Mouse (Mus musculus): ENCODE data around the gene Gsg1l. TPM values are rescaled to one million over a fixed set of nuclear protein-coding genes. Genes with fewer than 3 reads are reported as not detected.

Gene Gsg1l
- polyA plus RNA-seq, 1 experiment from 2014 or later = 3.2 TPM

DNA sequence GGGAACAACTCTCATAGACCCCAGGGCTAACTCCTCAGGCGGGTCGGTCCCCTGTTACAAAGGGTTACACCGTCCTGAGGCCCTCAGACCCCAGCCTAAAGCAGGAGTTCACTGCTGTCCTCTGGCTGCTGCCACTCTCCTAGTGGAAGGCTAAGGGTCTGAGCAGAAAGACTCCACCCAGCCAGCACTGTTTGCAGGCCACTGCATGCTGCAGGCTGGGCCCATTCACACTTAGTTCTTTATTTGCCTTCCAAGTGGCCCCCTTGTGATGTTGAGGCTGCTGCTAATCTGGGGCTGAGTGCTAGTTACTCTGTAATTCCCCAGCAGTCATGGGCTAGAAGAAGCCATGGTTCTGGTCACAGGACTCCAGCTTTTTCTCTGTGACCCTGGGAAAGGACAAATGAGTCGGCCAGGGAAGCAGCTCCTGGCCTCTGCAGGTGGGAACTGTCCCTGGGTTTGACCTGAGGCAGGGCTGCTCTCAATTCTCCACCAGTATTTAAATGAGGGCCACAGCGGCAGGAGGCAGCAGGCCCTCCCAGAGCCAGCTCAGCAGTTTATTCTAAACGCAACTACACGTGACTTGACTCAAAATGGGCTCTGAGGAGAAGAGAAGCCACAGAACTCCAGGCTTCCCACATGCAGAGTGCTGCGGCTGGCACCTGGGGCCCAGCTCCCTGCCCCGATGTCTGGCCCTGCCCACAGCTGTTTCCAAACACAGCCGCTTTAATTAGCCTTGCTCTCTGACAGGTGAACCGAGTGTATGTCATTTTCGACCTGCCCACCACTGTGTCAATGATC, 210.6 kb downstream of the Gsg1l start:
- WGBS = 36% methylated on average over 12 of the region's 12 CpGs
- no peak for ATAC-seq (ENCODE audit: borderline replicate concordance, extremely low read depth, low FRiP score, low TSS enrichment)

DNA sequence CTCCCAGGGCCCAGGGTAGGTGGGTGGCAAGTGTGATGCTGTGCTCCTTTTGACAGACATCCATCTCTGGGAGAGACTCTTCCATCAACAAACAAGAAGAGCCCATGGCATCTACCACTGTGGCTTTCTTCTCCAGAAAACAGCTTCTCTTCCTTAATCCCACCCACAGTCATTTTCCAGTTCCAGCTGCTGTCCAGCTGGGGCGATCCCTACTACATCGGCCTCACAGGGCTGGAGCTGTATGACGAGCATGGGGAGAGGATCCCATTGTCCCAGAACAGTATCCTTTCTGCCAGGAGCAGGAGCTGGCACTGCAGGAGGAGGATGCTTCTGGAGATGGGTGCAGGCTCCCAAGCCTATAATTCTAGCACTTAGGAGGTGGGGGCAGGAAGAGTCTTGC, 213.6 kb downstream of the Gsg1l start:
- H3K9me3 ChIP-seq = no peaks in the 10 kb centered on the region
- H3K36me3 ChIP-seq = no peaks in the 10 kb centered on the region
- no peak overlapping the region for H3K4me2 ChIP-seq
- 67% methylated on average over 3 of the region's 3 CpGs for WGBS
- H3K27ac ChIP-seq = no peak overlapping the region
- peaks cover 12% of the 10 kb centered on the region for H3K4me1 ChIP-seq
- H3K4me3 ChIP-seq = no peak overlapping the region
- no peaks in the 10 kb centered on the region for H3K27me3 ChIP-seq
- ATAC-seq (ENCODE audit: borderline replicate concordance, extremely low read depth, low FRiP score, low TSS enrichment) = no peak
- no peak overlapping the region for H3K9ac ChIP-seq

More for the DNA sequence above, 210.6 kb downstream of the Gsg1l start:
- Histone ChIP-seq H3K9ac (no peak overlapping the region), H3K4me1 (0 out of 2 replicates have a peak, but pooled peaks cover 5% of the 10 kb centered on the region), H3K36me3 (no peaks in the 10 kb centered on the region), H3K27me3 (no peaks in the 10 kb centered on the region), H3K9me3 (no peaks in the 10 kb centered on the region), H3K4me2 (no peak overlapping the region), H3K4me3 (no peak overlapping the region), H3K27ac (no peak overlapping the region)

DNA sequence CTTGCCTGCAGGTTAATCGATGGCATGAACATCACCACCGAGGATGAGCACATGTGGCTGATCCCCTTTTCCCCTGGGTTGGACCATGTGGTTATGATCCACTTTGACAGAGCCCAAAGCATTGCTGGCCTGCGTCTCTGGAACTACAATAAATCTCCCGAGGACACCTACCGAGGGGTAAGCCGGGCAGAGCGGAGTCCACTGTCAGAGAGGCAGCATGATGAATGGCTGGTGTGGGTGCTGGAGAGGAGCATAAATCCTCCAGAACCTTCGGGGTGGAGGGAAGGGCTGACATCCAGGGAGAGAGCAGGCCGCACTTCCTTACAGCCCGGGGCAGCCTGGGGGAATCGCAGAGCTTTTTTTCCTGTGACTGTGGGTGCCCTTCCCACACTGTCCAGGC, 217.0 kb downstream of the Gsg1l start:
- no peak overlapping the region for H3K9ac ChIP-seq
- no peaks in the 10 kb centered on the region for H3K9me3 ChIP-seq
- WGBS = 47% methylated on average over 11 of the region's 11 CpGs
- no peak overlapping the region for H3K4me2 ChIP-seq
- no peaks in the 10 kb centered on the region for H3K36me3 ChIP-seq
- ATAC-seq (ENCODE audit: borderline replicate concordance, extremely low read depth, low FRiP score, low TSS enrichment) = no peak
- peaks cover 14% of the 10 kb centered on the region for H3K4me1 ChIP-seq
- H3K27ac ChIP-seq = no peak overlapping the region
- no peak overlapping the region for H3K4me3 ChIP-seq
- no peaks in the 10 kb centered on the region for H3K27me3 ChIP-seq

DNA sequence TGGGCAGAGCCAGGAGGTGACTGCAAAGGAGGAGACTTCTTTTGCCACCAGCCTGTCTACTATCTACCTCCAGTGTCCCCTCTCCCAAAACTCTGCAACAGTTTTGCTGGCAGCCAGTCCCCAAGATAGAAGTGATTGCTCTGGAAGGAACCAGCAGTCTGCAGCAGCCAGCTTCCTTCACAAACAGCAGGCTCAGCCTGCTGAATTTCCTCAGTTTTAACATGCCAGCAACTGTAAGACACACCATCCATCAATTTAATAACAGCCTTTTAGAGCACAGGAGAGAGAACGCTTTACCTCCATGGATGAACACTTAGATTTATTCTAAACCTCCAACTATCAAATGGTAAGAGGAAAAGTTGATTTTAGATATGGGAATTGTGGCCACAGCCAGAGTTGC, 218.2 kb downstream of the Gsg1l start:
- WGBS = 49% methylated on average over 1 of the region's 1 CpGs
- Histone ChIP-seq H3K9me3 (no peaks in the 10 kb centered on the region), H3K27me3 (no peaks in the 10 kb centered on the region), H3K9ac (no peak overlapping the region), H3K4me3 (no peak overlapping the region), H3K36me3 (no peaks in the 10 kb centered on the region), H3K4me1 (peaks cover 14% of the 10 kb centered on the region), H3K27ac (no peak overlapping the region), H3K4me2 (no peak overlapping the region)
- no peak for ATAC-seq (ENCODE audit: borderline replicate concordance, extremely low read depth, low FRiP score, low TSS enrichment)

DNA sequence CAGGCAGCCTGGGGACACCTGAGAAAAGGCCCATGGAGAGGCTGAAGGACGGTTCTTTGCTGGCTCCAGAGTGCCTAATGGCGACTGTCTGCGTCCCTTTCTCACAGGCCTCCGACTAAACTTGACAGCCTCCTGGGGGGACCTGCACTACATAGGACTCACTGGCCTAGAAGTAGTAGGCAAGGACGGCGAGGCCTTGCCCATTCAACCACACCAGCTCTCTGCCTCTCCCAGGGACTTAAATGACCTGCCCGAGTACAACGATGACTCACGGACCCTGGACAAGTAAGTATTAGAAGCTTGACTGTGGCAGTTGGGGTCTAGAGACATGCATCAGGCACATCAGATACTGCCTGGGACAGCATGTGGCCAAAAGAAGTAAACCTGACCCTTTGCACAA, 221.8 kb downstream of the Gsg1l start:
- ATAC-seq (ENCODE audit: borderline replicate concordance, extremely low read depth, low FRiP score, low TSS enrichment) = no peak
- no peak overlapping the region for H3K9ac ChIP-seq

DNA sequence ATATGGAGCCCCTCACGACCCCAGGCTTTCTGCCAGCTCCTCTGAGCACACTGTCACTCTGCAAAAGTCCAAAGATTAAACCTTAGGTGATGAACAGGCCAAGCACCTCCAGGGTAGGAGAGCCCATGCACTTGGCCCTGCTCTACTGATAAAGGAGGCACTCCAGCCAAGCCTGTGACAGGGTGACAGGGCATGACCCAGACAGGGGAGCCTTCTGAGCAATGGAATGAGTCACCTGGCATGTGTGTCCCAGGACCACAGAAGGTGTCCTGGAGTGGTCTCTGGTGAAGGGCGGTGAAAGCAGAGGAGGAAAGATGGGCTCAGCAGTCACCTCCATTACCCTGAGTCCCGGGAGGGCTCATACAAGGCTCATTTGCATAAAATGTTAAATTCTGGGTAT, 222.6 kb downstream of the Gsg1l start:
- no peak overlapping the region for H3K4me3 ChIP-seq
- H3K4me1 ChIP-seq = peaks cover 11% of the 10 kb centered on the region
- H3K27ac ChIP-seq = no peak overlapping the region
- H3K27me3 ChIP-seq = no peaks in the 10 kb centered on the region
- no peak for ATAC-seq (ENCODE audit: borderline replicate concordance, extremely low read depth, low FRiP score, low TSS enrichment)
- no peak overlapping the region for H3K9ac ChIP-seq
- H3K4me2 ChIP-seq = no peak overlapping the region
- H3K36me3 ChIP-seq = no peaks in the 10 kb centered on the region
- 62% methylated on average over 3 of the region's 3 CpGs for WGBS
- H3K9me3 ChIP-seq = no peaks in the 10 kb centered on the region

More for the DNA sequence above, 221.8 kb downstream of the Gsg1l start:
- Histone ChIP-seq H3K9me3 (no peaks in the 10 kb centered on the region), H3K27me3 (no peaks in the 10 kb centered on the region), H3K4me1 (peaks cover 14% of the 10 kb centered on the region), H3K27ac (no peak overlapping the region), H3K4me2 (no peak overlapping the region), H3K4me3 (no peak overlapping the region), H3K36me3 (no peaks in the 10 kb centered on the region)
- WGBS = 91% methylated on average over 9 of the region's 9 CpGs

DNA sequence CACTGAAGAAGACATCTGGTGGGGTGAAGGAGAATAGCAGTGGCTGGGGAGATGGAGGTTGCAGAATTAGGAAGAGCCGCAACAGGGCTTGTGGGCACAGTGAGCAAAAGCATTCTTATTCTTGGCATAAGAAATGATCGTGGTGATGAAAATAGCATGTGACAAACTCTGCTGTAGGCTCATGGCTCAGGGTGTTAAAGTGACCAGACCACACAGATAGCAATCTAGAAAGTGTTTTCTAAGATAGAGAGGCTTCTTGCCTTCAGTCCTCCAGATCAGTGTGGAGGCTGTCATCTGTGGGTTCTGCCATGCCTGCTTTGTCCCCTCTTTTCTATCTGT, 234.7 kb downstream of the Gsg1l start:
- Histone ChIP-seq H3K27me3 (no peaks in the 10 kb centered on the region), H3K4me3 (no peak overlapping the region), H3K9ac (no peak overlapping the region), H3K9me3 (no peaks in the 10 kb centered on the region), H3K27ac (no peak overlapping the region), H3K4me1 (0 out of 2 replicates have a peak, but pooled peaks cover 4% of the 10 kb centered on the region), H3K4me2 (no peak overlapping the region), H3K36me3 (peaks cover 3% of the 10 kb centered on the region; the same call in 1 of the 2 replicates)
- 92% methylated on average over 2 of the region's 2 CpGs for WGBS
- ATAC-seq (ENCODE audit: borderline replicate concordance, extremely low read depth, low FRiP score, low TSS enrichment) = no peak

DNA sequence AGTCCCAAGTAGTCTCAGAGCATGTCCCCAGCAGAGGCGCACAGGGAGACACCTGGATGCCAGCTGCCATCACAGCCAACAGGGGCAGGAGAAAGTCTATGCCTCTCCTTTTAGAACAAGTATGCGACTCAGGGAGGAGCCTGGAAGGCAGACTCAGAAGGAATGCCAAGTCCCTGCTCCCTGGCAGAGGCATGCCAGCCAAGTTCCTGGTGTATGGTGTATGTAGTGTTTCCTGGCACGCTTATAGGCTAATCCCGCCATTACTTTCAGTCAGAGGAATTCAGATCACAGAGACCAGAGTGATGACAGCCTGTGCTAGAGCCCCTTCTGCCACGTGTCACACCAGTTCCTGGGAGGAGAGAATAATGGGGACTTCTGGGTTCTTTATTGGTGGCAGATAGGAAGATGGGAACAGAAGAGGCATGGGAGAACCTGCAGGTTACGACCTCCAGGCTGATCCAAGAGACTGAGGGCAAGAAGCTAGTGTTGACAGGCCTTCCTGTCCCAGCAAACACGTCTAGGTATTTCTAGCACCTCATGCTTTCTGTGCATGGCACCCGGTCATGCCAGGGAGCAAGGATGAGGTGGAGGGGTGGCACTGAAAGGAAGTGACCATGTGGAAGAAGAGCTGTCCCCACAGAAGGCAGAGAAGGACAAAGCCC, 235.2 kb downstream of the Gsg1l start:
- H3K27me3 ChIP-seq = no peaks in the 10 kb centered on the region
- no peak overlapping the region for H3K27ac ChIP-seq
- 68% methylated on average over 8 of the region's 8 CpGs for WGBS
- H3K9ac ChIP-seq = no peak overlapping the region
- no peak overlapping the region for H3K4me3 ChIP-seq
- H3K36me3 ChIP-seq = peaks cover 3% of the 10 kb centered on the region; the same call in 1 of the 2 replicates
- H3K9me3 ChIP-seq = no peaks in the 10 kb centered on the region
- 0 out of 2 replicates have a peak, but pooled peaks cover 4% of the 10 kb centered on the region for H3K4me1 ChIP-seq
- no peak overlapping the region for H3K4me2 ChIP-seq
- no peak for ATAC-seq (ENCODE audit: borderline replicate concordance, extremely low read depth, low FRiP score, low TSS enrichment)

DNA sequence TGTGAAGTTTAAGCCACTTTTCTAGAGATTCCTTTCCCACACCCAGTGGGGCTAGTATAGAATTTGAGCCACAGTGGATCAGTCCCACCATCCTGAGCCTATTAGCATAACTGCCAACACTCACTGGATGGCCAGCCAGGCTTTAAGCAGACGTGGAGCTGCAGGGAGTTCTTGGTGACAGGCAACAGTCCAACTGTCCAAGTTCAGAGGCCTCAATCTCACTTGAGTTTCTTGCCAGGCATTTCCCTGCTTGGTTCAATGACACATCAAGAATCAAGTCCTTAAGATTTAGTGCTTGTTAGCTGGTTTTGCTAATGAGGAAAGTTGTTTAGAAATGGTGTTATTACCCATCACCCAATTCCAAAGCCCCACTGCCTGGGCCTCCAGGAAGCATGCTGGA, 236.6 kb downstream of the Gsg1l start:
- Histone ChIP-seq H3K27me3 (no peaks in the 10 kb centered on the region), H3K9me3 (no peaks in the 10 kb centered on the region), H3K4me2 (no peak overlapping the region), H3K36me3 (peaks cover 3% of the 10 kb centered on the region; the same call in 1 of the 2 replicates), H3K4me1 (0 out of 2 replicates have a peak, but pooled peaks cover 4% of the 10 kb centered on the region), H3K27ac (no peak overlapping the region), H3K4me3 (no peak overlapping the region), H3K9ac (no peak overlapping the region)
- no peak for ATAC-seq (ENCODE audit: borderline replicate concordance, extremely low read depth, low FRiP score, low TSS enrichment)
- 26% methylated on average over 1 of the region's 1 CpGs for WGBS

DNA sequence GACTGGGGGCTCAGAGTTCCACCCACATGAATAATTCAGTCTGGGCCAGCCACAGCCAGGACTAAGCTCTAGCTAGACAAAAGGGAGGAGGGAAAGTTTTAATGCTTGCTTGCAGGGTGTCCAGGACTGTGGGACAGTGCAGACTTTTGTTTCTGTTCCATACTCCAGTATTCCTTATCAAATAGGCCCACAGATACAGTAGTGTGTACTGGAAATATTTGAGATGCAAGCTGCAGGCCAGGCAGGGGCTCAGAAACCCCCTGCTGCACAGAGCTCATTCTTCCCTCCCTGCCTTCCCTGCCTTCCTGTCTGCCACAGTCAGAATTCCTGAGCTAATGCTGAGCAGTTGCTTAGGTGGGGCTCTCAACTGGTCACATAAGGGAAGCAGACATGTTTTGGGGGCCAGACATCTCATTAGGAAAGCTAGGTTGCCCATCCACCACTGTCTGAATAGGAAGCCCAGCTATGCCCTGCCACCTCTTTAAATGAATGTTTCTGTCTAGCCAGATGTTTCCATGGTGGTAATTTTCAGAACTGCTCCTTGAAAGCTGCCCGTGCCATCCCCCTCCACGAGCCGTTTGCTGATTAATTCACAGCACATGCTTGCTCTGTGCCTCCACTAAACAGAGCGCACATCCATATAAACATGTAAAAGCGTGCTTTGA, 244.0 kb downstream of the Gsg1l start:
- 62% methylated on average over 5 of the region's 5 CpGs for WGBS
- Histone ChIP-seq H3K36me3 (peaks cover 3% of the 10 kb centered on the region; the same call in 1 of the 2 replicates), H3K4me3 (no peak overlapping the region), H3K9me3 (no peaks in the 10 kb centered on the region), H3K27me3 (no peaks in the 10 kb centered on the region), H3K4me2 (no peak overlapping the region), H3K4me1 (no peaks in the 10 kb centered on the region), H3K27ac (no peak overlapping the region), H3K9ac (no peak overlapping the region)
- ATAC-seq (ENCODE audit: borderline replicate concordance, extremely low read depth, low FRiP score, low TSS enrichment) = no peak

DNA sequence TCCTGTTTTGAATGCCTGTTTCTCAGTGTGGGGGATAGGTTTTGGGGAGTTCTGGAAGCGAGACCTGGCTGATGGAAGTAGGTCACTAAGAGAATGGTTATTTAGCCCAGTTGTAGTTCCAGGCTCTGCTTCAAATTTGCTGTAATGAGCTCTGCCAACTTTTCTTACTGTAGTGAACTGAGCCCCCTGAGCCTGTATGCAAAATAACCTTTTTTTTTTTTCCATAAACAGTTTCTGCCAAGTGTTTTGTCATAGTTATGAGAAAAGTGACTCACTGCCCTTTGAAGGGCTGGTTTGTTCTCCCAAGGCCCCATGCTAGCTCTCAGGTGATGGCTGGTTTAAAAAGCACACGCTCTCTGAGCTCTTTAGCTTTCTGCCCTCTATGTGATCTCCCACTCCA, 248.7 kb downstream of the Gsg1l start:
- H3K4me1 ChIP-seq = peaks cover 12% of the 10 kb centered on the region
- H3K4me2 ChIP-seq = no peak overlapping the region
- no peak overlapping the region for H3K4me3 ChIP-seq
- no peak overlapping the region for H3K9ac ChIP-seq
- no peaks in the 10 kb centered on the region for H3K27me3 ChIP-seq
- H3K27ac ChIP-seq = no peak overlapping the region
- no peaks in the 10 kb centered on the region for H3K36me3 ChIP-seq
- ATAC-seq (ENCODE audit: borderline replicate concordance, extremely low read depth, low FRiP score, low TSS enrichment) = no peak
- no peaks in the 10 kb centered on the region for H3K9me3 ChIP-seq
- WGBS = 82% methylated on average over 2 of the region's 2 CpGs

DNA sequence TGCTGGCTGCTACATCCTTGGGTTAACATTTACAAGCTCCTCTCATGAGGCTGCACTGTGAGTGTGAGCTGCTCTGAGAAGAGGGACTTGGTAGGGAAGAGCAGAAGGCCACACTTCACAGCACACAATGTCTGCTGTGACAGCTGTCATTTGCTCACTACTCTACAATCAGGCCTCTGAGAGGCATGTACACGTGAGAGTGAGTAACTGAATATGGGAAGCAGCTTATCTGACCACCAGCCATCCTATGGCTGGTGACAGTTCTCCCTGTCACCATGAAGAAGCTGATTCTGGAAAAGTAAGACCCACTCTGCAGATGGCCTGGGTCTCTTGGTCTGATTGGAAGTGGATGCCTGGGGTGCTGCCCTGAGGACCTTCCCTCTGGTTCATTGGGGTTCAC, 249.4 kb downstream of the Gsg1l start:
- H3K9me3 ChIP-seq = no peaks in the 10 kb centered on the region
- H3K4me2 ChIP-seq = no peak overlapping the region
- H3K36me3 ChIP-seq = no peaks in the 10 kb centered on the region
- H3K9ac ChIP-seq = no peak overlapping the region
- peaks cover 19% of the 10 kb centered on the region for H3K4me1 ChIP-seq
- no peak overlapping the region for H3K4me3 ChIP-seq
- no peak overlapping the region for H3K27ac ChIP-seq
- no peaks in the 10 kb centered on the region for H3K27me3 ChIP-seq
- WGBS = 48% methylated on average over 1 of the region's 1 CpGs
- ATAC-seq (ENCODE audit: borderline replicate concordance, extremely low read depth, low FRiP score, low TSS enrichment) = no peak
